Mouse (Mus musculus) layer of hippocampus, adult 9-10 months (tissue): Measurements from ENCODE around the gene Tepsin.

Source experiments
- DNase-seq: peaks from one replicate; pipeline ENCODE4 v3.0.0; 2022; ENCODE audit warnings: low spot score

The Tepsin gene

GRCm38 (mm10) chr11:120098588-120099511 lies at the start of gene Tepsin, which contains the start of gene Ndufaf8:
Gene Tepsin, minus strand, starts transcription at chr11:120098731.
Gene Ndufaf8, plus strand, starts transcription at chr11:120098928.
- DNase-seq = peak; percentile 100

GRCm38 (mm10) chr11:120143708-120144497 lies 45.4 kb upstream of the Tepsin start:
- DNase-seq = no peak

- no peak for DNase-seq
Observed at GRCm38 (mm10) chr11:120142601-120143051, 44.1 kb upstream of the Tepsin start.

GRCm38 (mm10) chr11:120140255-120140654 lies 41.7 kb upstream of the Tepsin start:
- DNase-seq = no peak

- no peak for DNase-seq
Observed at GRCm38 (mm10) chr11:120139309-120139731, 40.8 kb upstream of the Tepsin start.

- DNase-seq = no peak
Observed at GRCm38 (mm10) chr11:120137625-120138004, 39.1 kb upstream of the Tepsin start.

GRCm38 (mm10) chr11:120136796-120137624 lies 38.5 kb upstream of the Tepsin start:
- peak; percentile 46 for DNase-seq

- no peak for DNase-seq
Observed at GRCm38 (mm10) chr11:120136195-120136594, 37.7 kb upstream of the Tepsin start.

GRCm38 (mm10) chr11:120134847-120135530 lies 36.5 kb upstream of the Tepsin start:
- DNase-seq = no peak

- no peak for DNase-seq
Observed at GRCm38 (mm10) chr11:120134148-120134547, 35.6 kb upstream of the Tepsin start.

- no peak for DNase-seq
Observed at GRCm38 (mm10) chr11:120129281-120129680, 30.8 kb upstream of the Tepsin start.

- DNase-seq = no peak
Observed at GRCm38 (mm10) chr11:120126845-120127244, 28.3 kb upstream of the Tepsin start.

GRCm38 (mm10) chr11:120122126-120122525 lies 23.6 kb upstream of the Tepsin start:
- no peak for DNase-seq

GRCm38 (mm10) chr11:120120642-120121420 lies 22.3 kb upstream of the Tepsin start:
- peak; percentile 63 for DNase-seq

GRCm38 (mm10) chr11:120119936-120120541 lies 21.5 kb upstream of the Tepsin start:
- DNase-seq = no peak

- no peak for DNase-seq
Observed at GRCm38 (mm10) chr11:120119108-120119507, 20.6 kb upstream of the Tepsin start.

GRCm38 (mm10) chr11:120117626-120118025 lies 19.1 kb upstream of the Tepsin start:
- no peak for DNase-seq

- no peak for DNase-seq
Observed at GRCm38 (mm10) chr11:120114488-120115215, 16.1 kb upstream of the Tepsin start.

- no peak for DNase-seq
Observed at GRCm38 (mm10) chr11:120112136-120112535, 13.6 kb upstream of the Tepsin start.
